Mouse (Mus musculus) heart, adult 2 months (tissue): ENCODE results near the gene Calm3. TPM values are rescaled to one million over a fixed set of nuclear protein-coding genes. Genes with fewer than 3 reads are reported as not detected.

Source experiments
- DNase-seq, 2 experiments: peaks; one replicate each; pipeline ENCODE4 v3.0.0; 2021
- H3K27ac ChIP-seq: fragments of 200-600 bp; 2 replicates; pipeline ENCODE4 v1.8.1; 2022
- H3K27me3 ChIP-seq: fragments of 200-500 bp; 2 replicates; pipeline ENCODE4 v1.6.1; 2012; ENCODE audit warnings: mild to moderate bottlenecking, low read length, inconsistent platforms, mixed read lengths; ENCODE audit not compliant: control insufficient read depth, insufficient read depth
- H3K36me3 ChIP-seq: fragments of 200-500 bp; 2 replicates; pipeline ENCODE4 v1.6.1; 2012; ENCODE audit warnings: low read length, inconsistent platforms; ENCODE audit not compliant: control insufficient read depth, insufficient read depth
- H3K4me1 ChIP-seq: fragments of 200-500 bp; 2 replicates; pipeline ENCODE4 v1.6.1; 2011; ENCODE audit warnings: low read length; ENCODE audit not compliant: control insufficient read depth, insufficient read depth
- H3K4me3 ChIP-seq: fragments of 200-600 bp; 2 replicates; pipeline ENCODE4 v1.8.1; 2022
- H3K79me2 ChIP-seq: fragments of 200-500 bp; replicated peaks from 2 replicates; pipeline ENCODE4 v1.6.1; 2012; ENCODE audit warnings: mild to moderate bottlenecking, inconsistent platforms, low read length, moderate library complexity, mixed read lengths; ENCODE audit not compliant: control insufficient read depth, insufficient read depth
- H3K9ac ChIP-seq: fragments of 200-500 bp; 2 replicates; pipeline ENCODE4 v1.6.1; 2012; ENCODE audit warnings: low read depth, mild to moderate bottlenecking, control low read depth, inconsistent platforms, low read length, mixed read lengths
- CTCF ChIP-seq: fragments of 200-600 bp; IDR thresholded peaks from 2 replicates; pipeline ENCODE4 v1.8.1; 2022; ENCODE audit warnings: antibody characterized with exemption, mild to moderate bottlenecking, moderate library complexity
- EP300 ChIP-seq: fragments of 200-500 bp; IDR thresholded peaks from 2 replicates; pipeline ENCODE4 v1.6.1; 2011; ENCODE audit warnings: low read depth, low read length, control low read depth; ENCODE audit not compliant: insufficient read depth
- POLR2A ChIP-seq: fragments of 200-500 bp; IDR thresholded peaks from 2 replicates; pipeline ENCODE4 v1.6.1; 2011; ENCODE audit warnings: mild to moderate bottlenecking, low read depth, low read length, control low read depth; ENCODE audit not compliant: insufficient read depth
- WGBS: fragments of 180-500 bp; shearing (Covaris S2); methylation state at CpG from one replicate; pipeline ENCODE4 v1.1.7; 2018; 5-methylcytosine and 5-hydroxymethylcytosine counted together
- intact Hi-C: fragments of 180-260 bp; cut with DNase I; formaldehyde crosslinking; loops from one replicate; pipeline ENCODE4 v1.15.1; 2025
- polyA plus RNA-seq: library from polyadenylated mRNA; depleted of rRNA; stranded (reverse); fragments of >200 nt; gene quantifications from 2 replicates; pipeline ENCODE4 v1.2.3, GENCODE M21; 2012; rRNA removed
- total RNA-seq, 2 experiments: library from RNA; stranded (reverse); gene quantifications; 2 replicates each; pipeline ENCODE4 v1.2.3; 2021

The Calm3 gene
- total and polyA plus RNA-seq, 3 experiments = 163 to 175 (median 168) TPM

GRCm38 (mm10) chr7:16873392-16873791, 50.5 kb downstream of the Calm3 start:
- no peak overlapping the region for H3K27ac ChIP-seq
- no peak for DNase-seq
- intact Hi-C loops = no loop called here
- TF ChIP-seq POLR2A (no peak), CTCF (0 out of 2 replicates have a peak, but pooled peaks have one; percentile 13), EP300 (no peak)
- no peaks in the 10 kb centered on the region for H3K27me3 ChIP-seq
- H3K79me2 ChIP-seq = no peaks in the 10 kb centered on the region
- H3K36me3 ChIP-seq = no peaks in the 10 kb centered on the region
- H3K9ac ChIP-seq = no peak overlapping the region
- 88% methylated on average over 4 of the region's 4 CpGs for WGBS
- no peak overlapping the region for H3K4me3 ChIP-seq
- peaks cover 1% of the 10 kb centered on the region; the same call in 1 of the 2 replicates for H3K4me1 ChIP-seq

- no peak overlapping the region for H3K27ac ChIP-seq
- H3K4me3 ChIP-seq = no peak overlapping the region
- WGBS = 89% methylated on average over 9 of the region's 9 CpGs
- H3K36me3 ChIP-seq = no peaks in the 10 kb centered on the region
- no peak overlapping the region for H3K9ac ChIP-seq
- no peaks in the 10 kb centered on the region for H3K27me3 ChIP-seq
- peaks cover 1% of the 10 kb centered on the region; the same call in 1 of the 2 replicates for H3K4me1 ChIP-seq
- no peak for DNase-seq
- H3K79me2 ChIP-seq = no peaks in the 10 kb centered on the region
- TF ChIP-seq EP300 (no peak), CTCF (no peak), POLR2A (no peak)
- intact Hi-C loops = no loop called here
These were observed 51.4 kb downstream of the Calm3 start for GRCm38 (mm10) chr7:16872478-16872877.

GRCm38 (mm10) chr7:16871600-16871999, 52.3 kb downstream of the Calm3 start:
- H3K27me3 ChIP-seq = no peaks in the 10 kb centered on the region

GRCm38 (mm10) chr7:16869497-16869896, 54.4 kb downstream of the Calm3 start:
- no peak overlapping the region for H3K9ac ChIP-seq
- H3K27ac ChIP-seq = no peak overlapping the region
- intact Hi-C loops = no loop called here
- TF ChIP-seq CTCF (no peak), EP300 (no peak), POLR2A (no peak)
- WGBS = 72% methylated on average over 16 of the region's 16 CpGs
- H3K4me1 ChIP-seq = peaks cover 1% of the 10 kb centered on the region; the same call in 1 of the 2 replicates
- no peaks in the 10 kb centered on the region for H3K36me3 ChIP-seq
- H3K4me3 ChIP-seq = no peak overlapping the region
- DNase-seq = no peak
- no peaks in the 10 kb centered on the region for H3K79me2 ChIP-seq
- H3K27me3 ChIP-seq = no peaks in the 10 kb centered on the region

More at GRCm38 (mm10) chr7:16871600-16871999, 52.3 kb downstream of the Calm3 start:
- intact Hi-C loops = no loop called here
- no peak for TF ChIP-seq POLR2A
- no peak for TF ChIP-seq EP300
- no peak for TF ChIP-seq CTCF
- Histone ChIP-seq H3K4me1 (peaks cover 1% of the 10 kb centered on the region; the same call in 1 of the 2 replicates), H3K9ac (no peak overlapping the region), H3K79me2 (no peaks in the 10 kb centered on the region), H3K4me3 (no peak overlapping the region), H3K27ac (no peak overlapping the region), H3K36me3 (no peaks in the 10 kb centered on the region)
- 83% methylated on average over 10 of the region's 10 CpGs for WGBS
- DNase-seq = no peak

- intact Hi-C loops = no loop called here
- Histone ChIP-seq H3K4me3 (no peak overlapping the region), H3K27ac (no peak overlapping the region), H3K27me3 (no peaks in the 10 kb centered on the region), H3K4me1 (no peaks in the 10 kb centered on the region), H3K9ac (no peak overlapping the region), H3K79me2 (no peaks in the 10 kb centered on the region), H3K36me3 (no peaks in the 10 kb centered on the region)
- TF ChIP-seq CTCF = no peak
- no peak for TF ChIP-seq POLR2A
- TF ChIP-seq EP300 = no peak
- WGBS = 84% methylated on average over 3 of the region's 3 CpGs
- no peak for DNase-seq
These were observed 56.4 kb downstream of the Calm3 start for GRCm38 (mm10) chr7:16867488-16867887.

Other genes starting within 250 kb of the Calm3 start
- gene Ceacam15, start 248.4 kb downstream of the Calm3 start, total RNA-seq = not detected
- gene Ceacam15, start 248.4 kb downstream of the Calm3 start, polyA plus RNA-seq = 0.14 TPM in 1 of 2 replicates, not detected in the other
- not detected for gene Ceacam9, start 202.2 kb downstream of the Calm3 start, total RNA-seq
- not detected in 2 replicates for gene Ceacam9, start 202.2 kb downstream of the Calm3 start, polyA plus RNA-seq
- 10 to 100 TPM; 69.7 to 75.3 TPM for gene Ap2s1, start 185.7 kb downstream of the Calm3 start, total RNA-seq
- gene Ap2s1, start 185.7 kb downstream of the Calm3 start, polyA plus RNA-seq = 122 and 123 TPM in 2 replicates
- gene Slc1a5, start 142.8 kb downstream of the Calm3 start, total RNA-seq = 10 to 100 TPM; 20.9 to 26.1 TPM
- gene Slc1a5, start 142.8 kb downstream of the Calm3 start, polyA plus RNA-seq = 35.6 and 57.0 TPM in 2 replicates
- gene Strn4, start 108.2 kb downstream of the Calm3 start, total RNA-seq = 10 to 100 TPM; 55.5 to 56.2 TPM
- 94.2 and 101 TPM in 2 replicates for gene Strn4, start 108.2 kb downstream of the Calm3 start, polyA plus RNA-seq
- 10 to 100 TPM; 49.5 to 52.8 TPM for gene Fkrp, start 107.4 kb downstream of the Calm3 start, total RNA-seq
- 40.3 and 51.3 TPM in 2 replicates for gene Fkrp, start 107.4 kb downstream of the Calm3 start, polyA plus RNA-seq
- 10 to 100 TPM; 15.3 to 19.9 TPM for gene Prkd2, start 81.2 kb downstream of the Calm3 start, total RNA-seq
- gene Prkd2, start 81.2 kb downstream of the Calm3 start, polyA plus RNA-seq = 24.5 and 26.2 TPM in 2 replicates
- gene Dact3, start 48.8 kb downstream of the Calm3 start, total RNA-seq = 10 to 100 TPM in 1 of 2 experiments, 1 to 10 TPM in 1; 8.6 to 12.1 TPM
- 19.6 and 20.0 TPM in 2 replicates for gene Dact3, start 48.8 kb downstream of the Calm3 start, polyA plus RNA-seq
- gene Gng8, start 32.3 kb downstream of the Calm3 start, total RNA-seq = 1 to 10 TPM in 1 of 2 experiments, under 1 TPM in 1; 0.47 to 1.6 TPM
- 7.4 and 13.1 TPM in 2 replicates for gene Gng8, start 32.3 kb downstream of the Calm3 start, polyA plus RNA-seq
- 1 to 10 TPM; 1.9 to 2.9 TPM for gene Ptgir, start 17.6 kb downstream of the Calm3 start, total RNA-seq
- 5.2 and 7.4 TPM in 2 replicates for gene Ptgir, start 17.6 kb downstream of the Calm3 start, polyA plus RNA-seq
- gene Pnmal2, start 20.6 kb upstream of the Calm3 start, total RNA-seq = 1 to 10 TPM; 3.8 to 4.1 TPM
- 3.5 and 4.4 TPM in 2 replicates for gene Pnmal2, start 20.6 kb upstream of the Calm3 start, polyA plus RNA-seq
- under 1 TPM in 1 of 2 experiments, not detected in 1; 0.11 TPM for gene Pnmal1, start 35.6 kb upstream of the Calm3 start, total RNA-seq
- 0.06 TPM in 2 replicates for gene Pnmal1, start 35.6 kb upstream of the Calm3 start, polyA plus RNA-seq
- not detected for gene Gm42372, start 59.0 kb upstream of the Calm3 start, total RNA-seq
- 0.03 TPM in 1 of 2 replicates, not detected in the other for gene Gm42372, start 59.0 kb upstream of the Calm3 start, polyA plus RNA-seq
- 1 to 10 TPM; 4.0 to 4.4 TPM for gene Ccdc8, start 68.6 kb upstream of the Calm3 start, total RNA-seq
- gene Ccdc8, start 68.6 kb upstream of the Calm3 start, polyA plus RNA-seq = 2.7 and 4.2 TPM in 2 replicates
- 100 to 1,000 TPM in 1 of 2 experiments, 10 to 100 TPM in 1; 89.0 to 104 TPM for gene Ppp5c, start 103.8 kb upstream of the Calm3 start, total RNA-seq
- gene Ppp5c, start 103.8 kb upstream of the Calm3 start, polyA plus RNA-seq = 157 and 163 TPM in 2 replicates
- 1 to 10 TPM; 1.9 to 3.0 TPM for gene Hif3a, start 138.3 kb upstream of the Calm3 start, total RNA-seq
- gene Hif3a, start 138.3 kb upstream of the Calm3 start, polyA plus RNA-seq = 1.6 and 2.5 TPM in 2 replicates
- gene Psg16, start 149.9 kb upstream of the Calm3 start, total RNA-seq = under 1 TPM; 0.10 to 0.16 TPM
- 0.06 TPM in 1 of 2 replicates, not detected in the other for gene Psg16, start 149.9 kb upstream of the Calm3 start, polyA plus RNA-seq
- gene Ceacam3, start 226.2 kb upstream of the Calm3 start, total RNA-seq = not detected
- gene Ceacam3, start 226.2 kb upstream of the Calm3 start, polyA plus RNA-seq = not detected in 2 replicates